Mouse (Mus musculus): ENCODE measurements at regions not wholly inside any gene's neighbourhood (a gene's known extent, or its start where the extent isn't known, plus 50 kb on each side); places are given as distances from the start of the nearest gene placed in this dataset.
"Not testable (repeated sequence)": the region's sequence is repeated elsewhere in the genome, so short reads cannot be mapped to it uniquely, and the experiment has no call there.

DNA sequence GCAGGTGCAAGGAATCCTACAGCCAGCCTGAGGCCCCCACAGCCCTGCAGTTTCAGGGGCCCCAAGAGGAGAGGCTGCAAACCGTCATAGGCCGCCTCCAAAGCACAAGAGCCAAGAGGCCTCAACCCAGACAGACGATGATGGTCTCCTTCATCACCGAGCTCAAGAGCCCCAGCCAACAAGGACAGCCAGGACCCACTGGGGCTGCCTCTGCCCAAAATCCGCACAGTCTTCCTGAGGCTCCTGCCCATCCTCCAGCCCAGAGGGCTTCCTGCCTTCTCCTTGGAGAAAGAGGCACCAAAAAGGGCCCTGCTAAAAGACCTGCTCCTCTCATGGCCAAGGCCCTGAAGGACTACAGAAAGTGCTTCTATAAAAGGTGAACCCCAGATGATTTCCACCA, 112.3 kb downstream of the Nus1 start:
- TF ChIP-seq CTCF (IDR thresholded peaks at IDR 0.05); EP300 (IDR thresholded peaks at IDR 0.05; ENCODE audit: insufficient read depth, low read depth, low read length): not testable (repeated sequence)
